Mouse (Mus musculus) layer of hippocampus, adult 11-12 months (tissue): ENCODE results near the gene Pkd2l1.
"Not testable (repeated sequence)": the region's sequence is repeated elsewhere in the genome, so short reads cannot be mapped to it uniquely, and the experiment has no call there.

Experiments used
- DNase-seq: peaks from one replicate; pipeline ENCODE4 v3.0.0; 2022; ENCODE audit warnings: low spot score

Pkd2l1 gene

GRCm38 (mm10) chr19:44157005-44157404 is 35.2 kb downstream of the Pkd2l1 start:
- DNase-seq: no peak

DNA sequence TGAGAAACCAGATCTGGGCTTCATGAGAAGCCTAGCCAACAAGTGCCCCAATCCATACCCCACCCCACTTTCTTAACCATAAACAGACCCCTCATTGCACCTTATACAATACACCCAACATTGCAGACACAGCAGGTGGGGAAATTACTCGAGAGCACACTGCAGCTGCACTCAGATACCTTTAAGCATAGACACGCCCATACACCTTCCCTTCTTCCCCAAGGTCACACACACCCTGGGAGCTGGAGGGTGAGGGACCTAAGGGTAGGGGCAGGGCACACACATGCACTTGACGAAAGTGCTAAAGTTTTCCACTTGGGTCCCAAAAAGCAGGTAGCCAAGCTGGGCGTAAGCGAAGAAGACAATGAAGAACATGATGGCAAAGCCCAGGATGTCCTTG is 38.5 kb downstream of the Pkd2l1 start:
- no peak for DNase-seq

DNA sequence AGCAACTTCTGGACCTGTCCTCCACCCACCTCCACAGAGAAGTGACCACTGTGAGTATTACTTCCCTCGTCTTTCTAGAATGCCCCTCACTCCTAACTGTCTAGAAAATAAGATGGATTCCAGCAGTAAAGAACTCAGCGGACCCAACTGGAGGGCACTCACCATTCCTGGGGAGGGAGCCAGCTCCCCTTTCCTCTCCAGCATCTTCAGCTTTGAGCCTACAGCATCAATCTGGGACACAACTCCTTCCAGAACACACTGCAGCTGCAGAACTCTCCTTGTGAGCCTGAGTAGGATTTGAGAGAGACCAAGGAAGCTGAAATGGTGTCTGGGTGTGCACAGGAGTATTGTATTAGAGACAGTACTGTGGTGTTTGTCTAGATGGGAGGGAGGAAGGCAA is 43.3 kb downstream of the Pkd2l1 start:
- no peak for DNase-seq

DNA sequence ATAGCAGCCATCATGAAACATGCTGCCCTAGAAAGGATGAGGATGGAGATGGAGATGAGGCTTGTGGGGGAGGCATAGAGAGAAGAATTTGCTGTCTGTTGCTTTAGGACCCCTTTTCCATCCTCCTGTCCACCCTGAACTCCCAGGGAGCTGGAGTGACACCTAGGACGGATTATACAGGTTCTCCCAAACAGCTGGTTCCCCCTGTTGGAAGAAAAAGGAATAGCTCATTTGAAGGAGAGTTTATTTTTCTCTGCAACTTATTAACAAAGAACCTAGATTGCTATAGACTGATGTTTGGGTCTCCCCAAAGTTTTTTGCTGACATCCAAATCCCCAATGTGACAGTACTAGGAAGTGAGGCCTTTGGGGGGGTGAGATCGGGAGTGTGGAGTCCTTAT is 43.9 kb downstream of the Pkd2l1 start:
- DNase-seq: no peak

- DNase-seq: no peak
Observed at GRCm38 (mm10) chr19:44146951-44147350, 45.3 kb downstream of the Pkd2l1 start.

DNA sequence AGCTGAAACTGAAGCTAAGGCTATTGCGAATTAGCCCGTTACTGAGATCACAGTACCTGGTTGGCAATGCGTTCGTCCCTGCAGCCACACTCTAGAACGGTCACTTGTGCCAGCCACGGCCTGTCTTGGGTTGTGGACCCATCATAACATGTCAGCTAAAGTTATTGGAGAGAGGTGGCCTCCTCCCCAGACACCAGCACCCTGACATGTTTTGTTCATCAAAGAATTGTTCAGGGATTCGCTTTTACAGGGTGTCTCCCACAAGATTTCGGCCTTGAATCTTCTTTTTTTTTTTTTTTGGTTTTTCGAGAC is 45.7 kb downstream of the Pkd2l1 start:
- DNase-seq: no peak

DNA sequence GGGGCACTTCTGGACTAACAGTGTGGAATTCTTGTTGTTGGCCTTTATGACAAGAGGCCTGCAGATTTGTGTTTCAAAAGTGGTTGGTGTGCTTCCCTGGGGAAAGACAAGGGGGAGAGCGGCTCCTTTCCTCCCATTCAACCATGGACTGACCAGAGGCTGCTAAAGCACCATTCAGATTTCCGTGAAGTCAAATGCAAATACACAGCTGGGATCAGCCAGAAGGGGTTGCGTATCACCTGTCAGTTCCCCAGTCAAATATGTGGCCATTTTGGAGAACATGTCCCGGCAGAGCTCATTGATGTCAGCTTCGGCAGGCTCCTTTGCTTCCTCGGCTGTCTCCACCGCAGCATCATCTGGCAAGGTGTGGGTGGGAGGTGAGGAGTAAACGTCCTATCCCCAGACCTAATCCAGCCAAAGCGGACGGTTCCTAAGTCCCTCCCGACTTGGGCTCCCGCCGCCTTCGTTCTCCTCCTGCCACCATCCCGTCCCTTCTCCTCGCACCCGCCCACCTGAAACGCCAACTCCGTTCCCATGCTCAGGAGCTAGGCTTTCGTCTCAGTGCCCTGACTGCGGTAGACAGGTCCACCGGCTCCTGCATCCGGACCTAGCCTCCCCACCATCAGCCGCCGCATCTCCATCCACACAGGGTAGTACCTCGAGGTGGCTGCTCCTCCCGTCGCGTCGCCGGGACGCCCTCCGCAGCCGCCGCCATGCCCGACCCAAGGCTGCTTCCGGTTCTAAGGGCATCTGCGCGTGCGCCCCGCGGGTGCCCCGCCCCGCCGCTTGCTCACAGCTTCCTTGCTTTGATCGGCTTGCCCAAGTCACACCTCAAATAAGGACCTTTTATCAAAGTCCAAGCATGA is 46.3 kb downstream of the Pkd2l1 start, which contains the start of gene Bloc1s2:
Bloc1s2 (minus strand) TSS at position 745 of the 866 bp plus-strand sequence.
- peak; percentile 89 for DNase-seq

DNA sequence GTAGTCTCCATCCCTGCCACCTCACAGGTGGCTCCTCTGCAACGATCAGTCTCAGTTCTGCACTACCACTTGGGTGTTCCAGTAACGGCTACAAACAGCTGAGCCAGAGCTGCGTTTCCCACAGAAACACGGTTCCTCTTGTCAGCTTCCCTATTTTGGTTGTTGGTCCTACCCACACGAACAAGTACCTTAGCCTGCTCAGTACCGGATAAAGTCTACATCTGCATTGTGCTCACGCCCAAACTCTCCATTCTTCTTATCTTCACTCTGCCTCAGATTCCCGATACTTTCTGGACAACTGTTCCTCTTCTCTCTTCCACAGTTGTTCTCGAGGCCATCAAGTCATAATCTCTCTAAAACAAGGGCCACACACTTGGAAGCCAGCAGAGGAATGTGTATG is 47.9 kb downstream of the Pkd2l1 start:
- DNase-seq: no peak

GRCm38 (mm10) chr19:44135960-44136485 is 56.2 kb downstream of the Pkd2l1 start:
- DNase-seq: no peak

- peak; percentile 90 for DNase-seq
Observed at GRCm38 (mm10) chr19:44135072-44135959, 56.9 kb downstream of the Pkd2l1 start, which contains the start of gene Cwf19l1. TSS of gene Cwf19l1 (minus strand) at chr19:44135876.

- DNase-seq: no peak
Observed at GRCm38 (mm10) chr19:44132917-44133316, 59.3 kb downstream of the Pkd2l1 start.

DNA sequence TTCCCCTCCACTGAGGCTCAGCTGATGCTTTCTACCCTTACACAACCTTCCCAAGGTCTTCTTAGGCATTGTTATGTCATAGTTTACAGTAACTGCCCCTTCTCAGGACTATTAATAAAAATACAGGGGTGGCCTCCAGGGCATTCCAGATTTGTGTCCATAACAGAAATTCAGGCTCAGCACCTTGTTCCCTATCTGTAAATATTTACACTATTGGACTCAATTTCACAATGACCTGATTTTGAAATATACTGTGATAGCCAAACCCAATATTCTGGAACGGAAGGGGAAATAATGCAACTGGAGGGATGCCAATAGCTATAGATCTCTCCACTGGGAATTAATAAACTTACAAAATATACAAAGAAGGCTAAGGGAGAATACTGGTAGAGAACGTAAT is 63.7 kb downstream of the Pkd2l1 start:
- DNase-seq: no peak

- no peak for DNase-seq
Observed at GRCm38 (mm10) chr19:44127729-44128497, 64.3 kb downstream of the Pkd2l1 start.

DNA sequence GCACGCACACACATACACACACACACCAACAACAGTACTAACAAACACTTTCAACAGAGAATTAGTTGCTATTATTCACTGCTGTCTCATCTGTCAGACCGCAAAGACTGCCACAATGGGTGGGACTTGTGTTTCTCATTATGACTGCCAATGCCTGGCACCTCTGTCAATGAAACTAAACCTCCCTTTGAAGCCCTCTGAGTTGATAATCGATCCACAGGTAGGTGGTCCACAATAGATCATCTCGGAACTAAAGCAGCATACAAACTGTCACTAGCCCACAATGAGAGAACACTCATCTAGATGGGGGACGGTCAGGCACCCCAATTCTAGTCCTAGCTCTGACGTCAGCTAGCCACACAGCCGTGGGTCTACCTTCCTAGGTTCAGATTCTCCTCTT is 71.1 kb downstream of the Pkd2l1 start:
- no peak for DNase-seq

- DNase-seq: not testable (repeated sequence)
Observed at GRCm38 (mm10) chr19:44120686-44121085, 71.6 kb downstream of the Pkd2l1 start.

GRCm38 (mm10) chr19:44117793-44118192 is 74.4 kb downstream of the Pkd2l1 start:
- no peak for DNase-seq

DNA sequence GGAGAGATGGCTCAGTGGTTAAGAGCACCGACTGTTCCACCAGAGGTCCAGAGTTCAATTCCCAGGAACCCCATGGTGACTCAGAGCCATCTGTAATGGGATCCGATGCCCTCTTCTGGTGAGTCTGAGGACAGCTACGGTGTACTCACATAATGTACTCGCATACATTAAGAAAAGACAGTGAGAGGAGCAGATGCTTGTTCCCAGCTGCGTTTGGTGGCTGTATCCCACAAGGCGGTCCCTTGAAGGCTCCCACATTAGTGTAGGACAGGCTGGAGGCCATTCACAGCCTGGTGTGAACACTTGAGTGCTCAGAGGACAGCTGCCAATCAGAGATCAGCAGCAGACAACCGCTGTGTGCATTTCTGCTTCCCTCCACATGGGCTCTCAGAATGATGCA is 80.5 kb downstream of the Pkd2l1 start:
- DNase-seq: no peak

- DNase-seq: no peak
Observed at GRCm38 (mm10) chr19:44110356-44110755, 81.9 kb downstream of the Pkd2l1 start.

- no peak for DNase-seq
Observed at GRCm38 (mm10) chr19:44108996-44109395, 83.2 kb downstream of the Pkd2l1 start.

- DNase-seq: no peak
Observed at GRCm38 (mm10) chr19:44107661-44108521, 84.4 kb downstream of the Pkd2l1 start.
